In the genomic region with DNA sequence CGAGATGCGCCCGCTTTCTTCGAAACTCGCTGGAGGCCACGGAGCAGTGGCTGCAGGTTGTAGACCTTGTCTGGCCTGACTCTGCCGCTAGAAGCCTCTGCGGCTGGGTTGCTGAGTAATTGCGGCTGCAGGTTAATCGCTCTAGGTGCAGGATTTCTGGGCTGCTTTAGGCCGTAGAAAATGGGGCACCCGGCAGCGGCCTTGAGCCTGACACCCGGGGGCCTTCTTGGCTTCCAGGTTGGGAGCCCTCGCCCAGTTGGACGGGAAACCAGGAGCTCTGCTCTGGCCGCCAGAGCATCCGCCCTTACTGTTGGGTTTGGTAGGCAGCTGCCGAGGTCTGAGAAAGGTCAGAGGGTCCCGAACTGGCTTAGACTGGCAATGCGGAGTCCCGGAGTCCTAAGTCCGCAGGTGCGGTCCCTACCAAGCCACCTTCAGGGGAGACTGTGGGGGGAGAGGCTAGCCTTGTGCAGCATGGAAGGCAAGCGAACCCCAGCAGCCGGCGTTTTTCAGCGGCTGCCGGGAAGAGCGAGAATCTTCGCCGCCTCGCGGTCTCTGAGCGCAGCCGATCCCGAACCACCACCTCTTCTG, we compare ENCODE assay signal across 9 mouse cellular contexts. TPM values are rescaled to one million over a fixed set of nuclear protein-coding genes. Genes with fewer than 3 reads are reported as not detected.
DNase-seq lines count a peak whose midpoint lies in the region; ATAC-seq lines count a peak whose summit lies in the region.
"Had no signal": no experiment of that assay in that cellular context is flagged by ENCODE, and none has a peak within 500 bp of the region (broad histone marks: within the 10 kb centered on the region; RNA-seq: fewer than 3 reads in every experiment).

No protein-coding gene starts in this region.

- H3K9ac ChIP-seq in hindbrain, embryonic 14.5 days: peak overlapping the region; percentile 71
- no peak overlapping the region for H3K9ac ChIP-seq in limb, embryonic 11.5 days (ENCODE audit: low read length)

- H3K27me3 ChIP-seq in hindbrain, embryonic 14.5 days (ENCODE audit: control insufficient read depth, insufficient read depth, low read length): peaks cover 75% of the 10 kb centered on the region
- peaks cover 92% of the 10 kb centered on the region for H3K27me3 ChIP-seq in limb, embryonic 11.5 days (ENCODE audit: control insufficient read depth, insufficient read depth, low read length)

- H3K27ac ChIP-seq in hindbrain, embryonic 14.5 days: peak overlapping the region; percentile 89
- H3K27ac ChIP-seq in limb, embryonic 11.5 days (replicated peaks; ENCODE audit: low read depth, low read length): no peak overlapping the region

- H3K4me1 ChIP-seq in hindbrain, embryonic 14.5 days (replicated peaks; ENCODE audit: control insufficient read depth, insufficient read depth, low read length): peaks cover 13% of the 10 kb centered on the region; the same call in 1 of the 2 replicates
- H3K4me1 ChIP-seq in limb, embryonic 11.5 days (ENCODE audit: control insufficient read depth, insufficient read depth, low read length): peaks cover 11% of the 10 kb centered on the region

- H3K9me3 ChIP-seq in hindbrain, embryonic 14.5 days (ENCODE audit: control insufficient read depth, low read length): no peaks in the 10 kb centered on the region
- H3K9me3 ChIP-seq in limb, embryonic 11.5 days (ENCODE audit: control insufficient read depth, low read length): no peaks in the 10 kb centered on the region

- DNase-seq in ZHBTc4 (ENCODE audit: low read depth, low spot score): peak; percentile 77
- DNase-seq in embryo, embryonic 11 days: peak; percentile 71
- no peak for DNase-seq in hindbrain, embryonic 14.5 days (ENCODE audit: low spot score)
- DNase-seq in limb, embryonic 11.5 days (ENCODE audit: low spot score): peak; percentile 74
- no peak for DNase-seq in right cerebral cortex, adult 2 months (ENCODE audit: low spot score in 2 of 2)
- no peak for DNase-seq in cerebellum, postnatal 25 days
- no peak for DNase-seq in thymus, postnatal 25 days
- DNase-seq: lung, adult 2 months had no signal

- ATAC-seq in hindbrain, embryonic 14.5 days (ENCODE audit: low FRiP score): no peak
- ATAC-seq in limb, embryonic 11.5 days (ENCODE audit: insufficient number of reproducible peaks, low FRiP score, low TSS enrichment, low read depth): no peak

- H3K4me2 ChIP-seq in hindbrain, embryonic 14.5 days (replicated peaks): peak overlapping the region; percentile 44
- H3K4me2 ChIP-seq in limb, embryonic 11.5 days (ENCODE audit: low read depth, severe bottlenecking): no peak overlapping the region

- no peaks in the 10 kb centered on the region for H3K36me3 ChIP-seq in hindbrain, embryonic 14.5 days (replicated peaks; ENCODE audit: control insufficient read depth, insufficient read depth)
- no peaks in the 10 kb centered on the region for H3K36me3 ChIP-seq in limb, embryonic 11.5 days (ENCODE audit: control insufficient read depth, insufficient read depth, low read length)

- peak overlapping the region; percentile 47 for H3K4me3 ChIP-seq in hindbrain, embryonic 14.5 days (replicated peaks; ENCODE audit: low read length)
- H3K4me3 ChIP-seq in limb, embryonic 11.5 days (ENCODE audit: low read depth, low read length): no peak overlapping the region

- 1% methylated on average over 37 of the region's 37 CpGs for WGBS in hindbrain, embryonic 14.5 days
- under 1% methylated on average over 37 of the region's 37 CpGs for WGBS in limb, embryonic 11.5 days

RNA-seq across cellular contexts. Expression of gene Pax2, which starts 3.8 kb away (rescaled TPM):
- polyA plus RNA-seq in hindbrain, embryonic 14.5 days (2014; fragmentation: Nextera tagmentation; extraction: Ambion mirVana): 18.7 and 22.1 TPM in 2 replicates
- 0.08 and 0.14 TPM in 2 replicates for polyA plus RNA-seq in limb, embryonic 11.5 days (2014; fragmentation: Nextera tagmentation; extraction: Ambion mirVana)
- polyA plus RNA-seq: heart, embryonic 16.5 days; lung, adult 2 months had no signal

Comparison
In these comparisons a context has a peak if more than half of its experiments do, and no peak if none do; other contexts are left out.
1. DNase-seq: peak in ZHBTc4 (single experiment), embryo, embryonic 11 days (single experiment) and limb, embryonic 11.5 days (single experiment); none in hindbrain, embryonic 14.5 days (single experiment), right cerebral cortex, adult 2 months (0 of 2), cerebellum, postnatal 25 days (0 of 2) and thymus, postnatal 25 days (single experiment).
2. RNA of gene Pax2, which starts 3.8 kb away (polyA plus RNA-seq): 18.7 to 22.1 TPM in hindbrain, embryonic 14.5 days; 0.08 to 0.14 TPM in limb, embryonic 11.5 days; every median in the first group is over 10 times any median in the second.